Mouse (Mus musculus) midbrain, embryonic 11.5 days (tissue): ENCODE data around the gene Zfp654. TPM values are rescaled to one million over a fixed set of nuclear protein-coding genes. Genes with fewer than 3 reads are reported as not detected.

Source experiments
- ATAC-seq: fragments of 200-750 bp; cut with Nextera tagmentation; 2 replicates; pipeline ENCODE4 v1.8.0; 2017; ENCODE audit warnings: moderate TSS enrichment, moderate library complexity; ENCODE audit not compliant: low FRiP score
- DNase-seq: peaks from one replicate; pipeline ENCODE4 v3.0.0; 2015; ENCODE audit warnings: low spot score; ENCODE audit errors: missing footprints
- H3K27ac ChIP-seq: fragments of 300-500 bp; sonication (generic); 2 replicates; pipeline ENCODE4 v1.5.1; 2014; ENCODE audit warnings: low read depth, low read length
- H3K27me3 ChIP-seq: fragments of 300-500 bp; sonication (generic); 2 replicates; pipeline ENCODE4 v1.6.1; 2014; ENCODE audit warnings: mild to moderate bottlenecking, low read length, moderate library complexity, mixed read lengths; ENCODE audit not compliant: control insufficient read depth, insufficient read depth
- H3K36me3 ChIP-seq: fragments of 300-500 bp; sonication (generic); 2 replicates; pipeline ENCODE4 v1.6.1; 2014; ENCODE audit warnings: mild to moderate bottlenecking, low read length, moderate library complexity, mixed read lengths; ENCODE audit not compliant: control insufficient read depth, insufficient read depth
- H3K4me1 ChIP-seq: fragments of 300-500 bp; sonication (generic); 2 replicates; pipeline ENCODE4 v1.6.1; 2014; ENCODE audit warnings: low read length; ENCODE audit not compliant: control insufficient read depth, insufficient read depth
- H3K4me2 ChIP-seq: fragments of 300-500 bp; sonication (generic); 2 replicates; pipeline ENCODE4 v1.6.1; 2014; ENCODE audit warnings: mild to moderate bottlenecking, moderate library complexity
- H3K4me3 ChIP-seq: fragments of 300-500 bp; sonication (generic); 2 replicates; pipeline ENCODE4 v1.5.1; 2014; ENCODE audit warnings: low read depth, low read length
- H3K9ac ChIP-seq: fragments of 300-500 bp; sonication (generic); 2 replicates; pipeline ENCODE4 v1.6.1; 2014; ENCODE audit warnings: low read length
- H3K9me3 ChIP-seq: fragments of 300-500 bp; sonication (generic); 2 replicates; pipeline ENCODE4 v1.6.1; 2016; ENCODE audit warnings: low read length; ENCODE audit not compliant: control insufficient read depth
- WGBS: fragments of 180-500 bp; shearing (Covaris S2); extraction: QIAGEN DNeasy Blood & Tissue Kit; methylation state at CpG from one replicate; pipeline ENCODE4 v1.1.7; 2014; 5-methylcytosine and 5-hydroxymethylcytosine counted together
- polyA plus RNA-seq: library from polyadenylated mRNA; unstranded; fragments of >200 nt; fragmentation: Nextera tagmentation; extraction: Ambion mirVana; gene quantifications from 2 replicates; pipeline ENCODE4 v1.2.1, GENCODE M21; 2014

Gene Zfp654
- polyA plus RNA-seq, 1 experiment from 2014 or later = 8.1 TPM

DNA sequence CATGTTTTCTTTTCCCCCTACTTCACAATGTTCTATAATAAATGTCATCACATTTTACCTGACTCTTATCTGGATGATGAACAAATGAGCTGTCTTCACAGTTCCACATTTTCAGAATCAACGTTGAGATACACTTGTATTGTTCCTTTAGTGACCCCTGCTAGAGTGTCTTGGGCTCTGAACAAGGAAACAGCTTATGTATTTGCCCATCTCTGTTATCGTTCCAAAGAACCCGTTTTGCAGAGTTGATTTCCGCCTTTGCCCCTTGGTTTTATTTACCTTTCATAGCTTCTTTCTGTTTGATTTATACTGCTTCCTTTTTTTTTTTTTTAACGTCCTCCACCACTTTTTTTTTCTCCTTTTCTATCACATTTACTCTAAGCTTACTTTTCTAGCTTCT lies 28.3 kb upstream of the Zfp654 start:
- Histone ChIP-seq H3K4me3 (no peak overlapping the region), H3K27ac (no peak overlapping the region), H3K4me1 (no peaks in the 10 kb centered on the region), H3K36me3 (no peaks in the 10 kb centered on the region), H3K4me2 (no peak overlapping the region), H3K27me3 (no peaks in the 10 kb centered on the region), H3K9me3 (no peaks in the 10 kb centered on the region), H3K9ac (no peak overlapping the region)
- ATAC-seq = no peak
- DNase-seq = no peak
- WGBS = 88% methylated on average over 5 of the region's 5 CpGs

DNA sequence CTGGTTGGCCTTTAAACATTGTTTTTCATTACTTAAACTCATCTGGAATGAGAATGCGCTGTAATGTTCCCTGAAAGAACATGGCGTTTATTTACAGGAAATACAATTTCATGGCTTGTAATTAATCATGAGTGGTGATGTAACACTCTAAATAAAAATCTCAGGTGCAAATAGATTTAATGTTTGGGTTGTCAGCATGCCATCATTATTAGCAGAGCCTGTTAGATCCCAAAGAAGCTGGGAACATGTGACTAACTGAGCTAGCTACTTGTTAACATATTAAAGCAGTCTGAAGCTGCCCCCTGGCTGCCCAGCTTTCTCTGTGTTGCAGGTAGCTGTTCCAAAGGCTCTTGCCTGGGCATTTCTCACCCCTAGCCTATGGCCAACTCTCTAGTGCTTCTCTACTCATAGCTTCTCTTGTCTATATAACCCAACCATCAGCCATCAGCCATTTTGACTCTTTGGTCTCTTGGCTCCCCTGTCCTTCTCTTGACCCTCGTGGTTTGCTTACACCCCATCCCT lies 27.2 kb upstream of the Zfp654 start:
- Histone ChIP-seq H3K27me3 (no peaks in the 10 kb centered on the region), H3K4me2 (no peak overlapping the region), H3K36me3 (no peaks in the 10 kb centered on the region), H3K4me1 (no peaks in the 10 kb centered on the region; the same call in 1 of the 2 replicates), H3K27ac (no peak overlapping the region), H3K9me3 (no peaks in the 10 kb centered on the region), H3K9ac (no peak overlapping the region), H3K4me3 (no peak overlapping the region)
- ATAC-seq (no peak), DNase-seq (no peak)
- 88% methylated on average over 3 of the region's 3 CpGs for WGBS

DNA sequence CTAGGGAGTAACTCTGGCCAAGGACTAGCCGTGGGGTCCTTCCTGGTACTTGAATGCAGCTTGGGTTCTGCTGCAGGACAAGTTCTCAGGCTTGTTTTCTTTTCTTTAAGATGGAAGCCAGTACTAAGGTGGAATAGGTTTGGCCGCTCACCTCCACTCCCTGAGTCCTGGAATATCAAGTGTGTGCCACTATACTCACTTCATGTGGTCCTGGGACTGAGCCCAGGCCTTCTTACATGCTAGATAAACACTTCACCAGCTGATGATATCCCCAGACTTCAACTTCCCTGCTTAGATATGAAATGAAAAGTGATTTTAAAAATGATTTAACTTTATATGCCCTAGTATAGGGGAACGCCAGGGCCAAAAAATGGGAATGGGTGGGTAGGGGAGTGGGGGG lies 25.9 kb upstream of the Zfp654 start:
- H3K4me1 ChIP-seq = no peaks in the 10 kb centered on the region; the same call in 1 of the 2 replicates
- no peak overlapping the region for H3K4me3 ChIP-seq
- no peaks in the 10 kb centered on the region for H3K36me3 ChIP-seq
- no peak for DNase-seq
- ATAC-seq = no peak
- no peak overlapping the region for H3K27ac ChIP-seq
- H3K9me3 ChIP-seq = no peaks in the 10 kb centered on the region
- 92% methylated on average over 3 of the region's 3 CpGs for WGBS
- H3K4me2 ChIP-seq = no peak overlapping the region
- H3K9ac ChIP-seq = no peak overlapping the region
- no peaks in the 10 kb centered on the region for H3K27me3 ChIP-seq

DNA sequence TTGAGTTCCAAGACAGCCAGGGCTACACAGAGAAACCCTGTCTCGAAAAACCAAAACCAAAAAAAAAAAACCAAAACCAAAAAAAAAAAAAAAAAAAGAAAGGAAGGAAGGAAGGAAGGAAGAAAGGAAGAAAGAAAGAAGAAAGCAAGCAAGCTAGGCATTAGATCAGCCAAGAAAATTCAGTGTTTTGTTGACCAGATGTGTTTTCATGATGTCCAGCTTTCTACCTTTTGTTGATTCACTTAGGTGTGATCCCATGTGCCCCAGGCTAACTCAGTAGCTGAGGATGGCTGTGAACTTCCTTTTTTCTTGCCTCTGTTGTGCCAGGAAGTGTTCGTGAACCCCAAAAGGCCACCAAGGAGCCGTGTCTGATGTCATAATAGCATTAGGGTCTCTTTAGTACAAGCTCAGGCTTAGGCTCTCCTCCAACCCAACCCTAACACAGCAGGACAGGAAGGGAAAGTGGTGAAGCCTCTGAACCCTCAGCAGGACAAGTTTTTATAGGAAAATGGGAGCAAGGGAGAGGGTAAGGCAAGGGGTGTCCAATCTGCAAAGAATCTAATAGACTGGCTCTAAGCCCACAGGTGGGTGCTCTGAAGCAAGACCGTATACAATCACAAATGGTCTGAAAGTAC lies 25.3 kb upstream of the Zfp654 start:
- no peaks in the 10 kb centered on the region for H3K36me3 ChIP-seq
- H3K9me3 ChIP-seq = no peaks in the 10 kb centered on the region
- no peak for ATAC-seq
- no peak overlapping the region for H3K9ac ChIP-seq
- no peaks in the 10 kb centered on the region; the same call in 1 of the 2 replicates for H3K4me1 ChIP-seq
- DNase-seq = no peak
- H3K4me2 ChIP-seq = no peak overlapping the region
- H3K4me3 ChIP-seq = no peak overlapping the region
- WGBS = 71% methylated on average over 4 of the region's 4 CpGs
- no peak overlapping the region for H3K27ac ChIP-seq
- H3K27me3 ChIP-seq = no peaks in the 10 kb centered on the region

DNA sequence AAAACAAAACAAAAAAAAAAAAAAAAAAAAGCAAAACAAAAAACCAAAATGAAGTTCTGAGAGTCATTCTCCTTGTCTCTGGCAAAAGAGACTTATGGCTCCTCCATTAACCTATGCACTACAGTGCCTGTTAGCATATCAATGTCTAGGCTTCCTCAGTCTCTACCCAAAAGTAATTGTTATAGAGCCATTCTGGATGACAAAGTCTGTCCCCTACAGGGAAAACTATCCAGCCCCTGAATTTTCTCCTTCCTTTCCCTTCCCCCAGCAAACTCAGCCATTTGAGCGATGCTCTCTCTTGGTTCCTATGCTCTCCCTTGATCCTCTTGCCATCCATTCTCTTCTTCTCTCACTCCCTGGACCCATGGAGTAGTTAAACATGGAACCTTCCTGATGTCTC lies 24.4 kb upstream of the Zfp654 start:
- H3K9me3 ChIP-seq = no peaks in the 10 kb centered on the region
- DNase-seq (no peak), ATAC-seq (no peak)
- no peak overlapping the region for H3K9ac ChIP-seq
- no peak overlapping the region for H3K4me2 ChIP-seq
- WGBS = 77% methylated on average over 1 of the region's 1 CpGs
- no peaks in the 10 kb centered on the region; the same call in 1 of the 2 replicates for H3K4me1 ChIP-seq
- H3K27me3 ChIP-seq = no peaks in the 10 kb centered on the region
- H3K27ac ChIP-seq = no peak overlapping the region
- H3K36me3 ChIP-seq = no peaks in the 10 kb centered on the region
- H3K4me3 ChIP-seq = no peak overlapping the region

DNA sequence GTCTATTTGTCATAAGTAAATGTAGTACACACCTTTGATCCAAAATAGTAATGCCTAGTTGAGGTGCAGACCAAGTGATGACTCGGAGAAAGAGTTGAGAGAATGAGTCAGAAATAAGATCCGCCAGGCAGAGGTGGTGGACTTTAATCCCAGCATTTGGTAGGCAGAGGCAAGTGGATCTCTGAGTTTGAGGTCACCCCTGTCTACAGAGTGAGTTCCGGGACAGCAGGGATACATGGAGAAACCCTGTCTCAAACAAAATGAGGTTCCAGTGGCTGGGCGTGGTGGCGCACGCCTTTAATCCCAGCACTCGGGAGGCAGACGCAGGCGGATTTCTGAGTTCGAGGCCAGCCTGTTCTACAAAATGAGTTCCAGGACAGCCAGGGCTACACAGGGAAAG lies 23.9 kb upstream of the Zfp654 start:
- Histone ChIP-seq H3K27me3 (no peaks in the 10 kb centered on the region), H3K4me3 (no peak overlapping the region), H3K4me2 (no peak overlapping the region), H3K9me3 (no peaks in the 10 kb centered on the region), H3K4me1 (no peaks in the 10 kb centered on the region; the same call in 1 of the 2 replicates), H3K27ac (no peak overlapping the region), H3K36me3 (no peaks in the 10 kb centered on the region), H3K9ac (no peak overlapping the region)
- ATAC-seq (no peak), DNase-seq (no peak)
- 95% methylated on average over 10 of the region's 10 CpGs for WGBS

DNA sequence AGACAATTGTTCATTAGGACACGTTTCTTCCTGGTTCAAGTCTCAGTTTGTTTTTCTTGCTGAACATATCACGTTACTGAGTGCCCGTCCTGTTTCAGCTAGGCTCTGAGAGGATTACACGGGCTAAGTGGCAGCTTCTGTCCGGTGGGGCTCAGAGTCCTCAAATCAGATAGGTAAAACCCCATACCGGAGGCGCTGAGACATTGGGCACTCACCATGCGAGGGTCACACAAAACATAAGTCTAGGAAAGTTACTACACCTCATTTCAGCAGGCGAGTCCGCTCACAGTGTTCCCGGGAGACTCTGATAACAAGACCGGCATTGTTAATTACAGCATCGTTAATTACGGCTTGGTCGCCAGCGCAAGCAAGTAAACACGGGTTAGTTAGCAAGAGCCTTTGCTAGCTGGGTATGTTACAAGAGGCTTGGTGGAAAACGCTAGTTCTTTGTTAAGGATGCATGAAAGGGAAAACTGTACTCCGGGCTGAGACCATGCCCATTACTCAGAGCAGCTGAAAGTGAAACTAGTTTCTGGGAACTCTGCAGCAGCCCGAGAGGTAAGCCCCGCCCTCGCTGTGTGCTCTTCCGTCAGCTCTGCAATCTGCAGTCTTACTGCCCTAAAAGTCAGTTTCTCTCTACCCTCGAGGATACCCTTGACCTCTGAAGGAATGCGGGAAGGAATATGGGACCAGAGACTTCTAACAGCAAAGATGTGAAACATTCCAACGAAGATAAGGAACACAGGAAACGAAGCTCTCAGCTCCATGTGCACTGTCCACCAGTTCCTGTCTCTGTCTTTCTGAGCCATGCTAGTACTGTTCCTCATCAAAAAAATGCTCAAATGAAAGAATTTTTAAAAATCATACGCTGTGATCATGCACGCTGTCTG lies 22.2 kb upstream of the Zfp654 start:
- H3K9ac ChIP-seq = peak overlapping the region; percentile 77
- WGBS = 4% methylated on average over 29 of the region's 29 CpGs
- ATAC-seq (peak; percentile 95), DNase-seq (peak; percentile 96)
- H3K4me2 ChIP-seq = peak overlapping the region; percentile 54
- no peaks in the 10 kb centered on the region for H3K27me3 ChIP-seq
- no peaks in the 10 kb centered on the region for H3K9me3 ChIP-seq
- H3K36me3 ChIP-seq = no peaks in the 10 kb centered on the region
- H3K4me3 ChIP-seq = peak overlapping the region; percentile 63
- no peaks in the 10 kb centered on the region; the same call in 1 of the 2 replicates for H3K4me1 ChIP-seq
- peak overlapping the region; percentile 14; the same call in 1 of the 2 replicates for H3K27ac ChIP-seq

DNA sequence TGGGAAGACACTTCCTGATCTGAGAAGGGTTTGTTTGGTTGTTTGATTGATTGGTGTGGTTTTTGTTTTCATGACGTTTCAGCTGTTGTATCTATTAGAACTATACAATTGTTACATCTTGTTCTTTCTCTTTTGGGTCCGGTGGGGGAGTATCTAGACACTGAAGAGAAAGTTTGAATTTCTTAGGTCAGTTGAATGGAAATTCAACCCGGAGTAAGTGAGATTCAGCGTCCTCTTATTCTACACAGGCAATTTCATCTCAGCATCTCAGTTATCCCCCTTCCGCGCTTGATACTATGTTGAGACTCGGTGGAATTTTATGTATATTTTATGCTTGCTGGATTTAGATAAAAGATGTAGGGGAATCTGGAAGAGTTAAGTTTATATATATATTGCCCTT lies 21.4 kb upstream of the Zfp654 start:
- no peaks in the 10 kb centered on the region for H3K27me3 ChIP-seq
- H3K36me3 ChIP-seq = no peaks in the 10 kb centered on the region
- WGBS = 17% methylated on average over 7 of the region's 7 CpGs
- peak overlapping the region; percentile 54 for H3K4me2 ChIP-seq
- ATAC-seq = no peak
- no peak overlapping the region for H3K9ac ChIP-seq
- H3K4me3 ChIP-seq = peak overlapping the region; percentile 7; the same call in 1 of the 2 replicates
- no peak for DNase-seq
- H3K4me1 ChIP-seq = no peaks in the 10 kb centered on the region; the same call in 1 of the 2 replicates
- H3K27ac ChIP-seq = no peak overlapping the region
- H3K9me3 ChIP-seq = no peaks in the 10 kb centered on the region

DNA sequence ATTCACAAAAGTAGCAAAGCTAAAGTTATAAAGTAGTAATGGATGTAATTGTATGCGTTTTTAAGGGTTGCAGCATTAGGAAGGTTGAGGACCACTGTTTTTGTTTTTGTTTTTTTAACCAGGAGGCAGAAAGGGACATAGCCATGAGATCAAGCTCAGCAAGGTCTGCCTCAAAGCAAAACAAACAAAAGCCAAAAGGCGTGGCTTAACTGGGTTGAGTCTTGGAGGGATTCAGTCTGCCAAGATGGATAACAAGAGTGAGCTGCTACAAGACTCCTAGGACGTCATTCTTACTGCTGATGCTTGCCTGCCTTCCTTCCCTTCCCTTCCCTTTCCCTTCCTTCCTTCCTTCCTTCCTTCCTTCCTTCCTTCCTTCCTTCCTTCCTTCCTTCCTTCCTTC lies 20.8 kb upstream of the Zfp654 start:
- DNase-seq = no peak
- 31% methylated on average over 3 of the region's 3 CpGs for WGBS
- ATAC-seq = no peak

More for the DNA sequence above, 20.8 kb upstream of the Zfp654 start:
- H3K4me2 ChIP-seq = no peak overlapping the region
- H3K4me3 ChIP-seq = no peak overlapping the region
- no peaks in the 10 kb centered on the region for H3K27me3 ChIP-seq
- no peaks in the 10 kb centered on the region for H3K9me3 ChIP-seq
- H3K36me3 ChIP-seq = no peaks in the 10 kb centered on the region
- H3K9ac ChIP-seq = no peak overlapping the region
- no peak overlapping the region for H3K27ac ChIP-seq
- no peaks in the 10 kb centered on the region; the same call in 1 of the 2 replicates for H3K4me1 ChIP-seq
